Mouse (Mus musculus) mammary gland, adult 2 months (tissue): ENCODE measurements around the gene Hoxa2. TPM values are rescaled to one million over a fixed set of nuclear protein-coding genes. Genes with fewer than 3 reads are reported as not detected.

ENCODE experiments used
- polyA plus RNA-seq: library from polyadenylated mRNA; depleted of rRNA; stranded (reverse); fragments of >200 nt; gene quantifications from 2 replicates; pipeline ENCODE4 v1.2.3, GENCODE M21; 2012; ENCODE audit warnings: low replicate concordance; rRNA removed

Hoxa2 gene
- 1.3 TPM in 2 replicates for polyA plus RNA-seq

DNA sequence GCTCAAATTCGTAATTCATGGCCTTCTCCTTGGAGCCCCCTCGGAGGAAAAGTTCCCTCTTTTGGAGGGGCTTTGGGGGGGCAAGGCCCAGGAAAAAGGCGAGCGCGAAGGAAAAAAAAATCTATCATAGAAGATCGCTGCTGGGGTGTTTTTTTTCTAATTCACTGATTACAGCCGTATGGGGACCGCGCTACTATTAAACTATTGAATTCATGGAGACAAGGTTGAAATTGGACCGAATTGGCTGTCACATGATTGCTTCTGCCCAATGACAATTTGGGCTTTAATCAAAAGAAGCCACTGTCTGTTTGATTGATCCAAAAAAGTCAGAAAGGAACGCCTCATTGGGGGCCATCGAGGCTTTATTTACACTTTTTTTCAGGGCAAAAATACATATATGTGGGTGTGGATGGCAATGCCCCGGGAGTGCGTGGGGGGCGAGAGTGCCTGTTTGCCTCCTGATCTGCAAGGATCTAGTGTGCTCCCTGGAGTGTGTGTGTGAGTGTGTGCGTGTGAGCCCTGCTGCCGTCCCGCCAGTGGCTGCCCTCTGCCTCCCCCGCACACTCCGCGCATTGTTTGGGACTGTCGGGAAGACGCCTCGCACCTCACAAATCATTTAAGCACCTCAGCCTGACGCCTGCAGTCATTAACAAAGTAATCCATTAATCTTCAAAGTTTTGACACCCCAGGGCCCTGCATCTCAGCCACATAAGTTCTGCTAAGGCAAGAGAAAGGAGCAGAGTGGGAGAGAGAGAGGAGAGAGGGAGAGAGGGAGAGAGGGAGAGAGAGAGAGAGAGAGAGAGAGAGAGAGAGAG lies at the start of gene Hoxa2:
Gene Hoxa2 (minus strand): TSS at position 206 of the 815 bp plus-strand sequence.

DNA sequence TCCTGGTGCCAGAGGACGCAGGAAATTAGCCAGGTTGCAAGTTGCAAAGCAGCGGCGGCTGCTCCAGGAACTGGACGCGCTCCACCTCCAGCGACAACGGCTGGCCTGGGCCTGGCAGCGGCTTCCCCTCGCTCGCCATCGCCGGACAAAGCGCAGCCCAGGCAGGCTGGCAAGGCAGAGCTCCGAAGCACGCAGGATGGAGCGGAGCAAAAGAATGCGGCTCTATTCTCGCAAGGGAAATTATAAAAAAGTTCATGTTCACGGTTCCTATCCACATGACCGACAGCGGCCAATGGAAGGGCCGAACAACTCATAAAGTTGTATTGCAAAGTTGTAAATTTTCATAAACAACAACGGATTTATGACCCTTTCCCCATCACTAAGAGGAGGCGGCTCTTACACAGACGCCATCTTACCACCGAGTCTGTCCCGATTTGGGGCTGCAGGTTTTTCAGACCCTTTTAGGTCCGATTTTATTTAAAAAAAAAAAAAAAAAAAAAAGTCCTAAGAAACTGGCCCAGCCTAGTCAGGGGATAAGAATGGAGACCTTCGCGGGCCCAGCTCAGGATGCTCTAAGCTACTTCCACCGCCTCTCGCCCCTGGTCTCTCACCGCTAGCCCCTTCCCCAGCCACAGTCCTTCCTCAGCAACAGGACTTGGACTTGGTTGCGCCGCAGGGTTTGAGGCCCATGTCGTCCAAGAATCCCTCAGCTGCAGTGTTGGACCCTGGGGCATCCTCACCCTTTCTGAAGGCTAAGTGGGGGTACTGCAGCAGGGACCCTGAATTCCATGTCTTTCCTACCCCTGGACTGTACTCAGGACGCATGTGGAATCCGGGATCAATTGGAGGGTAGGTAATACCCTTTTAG lies 48.7 kb upstream of the Hoxa2 start, which contains the start of the genes Hoxa3 and Gm28308:
Gene Hoxa3 (minus strand): TSS at position 218 of the 868 bp plus-strand sequence.
Gene Gm28308 (minus strand): TSS at position 221 of the 868 bp plus-strand sequence.

DNA sequence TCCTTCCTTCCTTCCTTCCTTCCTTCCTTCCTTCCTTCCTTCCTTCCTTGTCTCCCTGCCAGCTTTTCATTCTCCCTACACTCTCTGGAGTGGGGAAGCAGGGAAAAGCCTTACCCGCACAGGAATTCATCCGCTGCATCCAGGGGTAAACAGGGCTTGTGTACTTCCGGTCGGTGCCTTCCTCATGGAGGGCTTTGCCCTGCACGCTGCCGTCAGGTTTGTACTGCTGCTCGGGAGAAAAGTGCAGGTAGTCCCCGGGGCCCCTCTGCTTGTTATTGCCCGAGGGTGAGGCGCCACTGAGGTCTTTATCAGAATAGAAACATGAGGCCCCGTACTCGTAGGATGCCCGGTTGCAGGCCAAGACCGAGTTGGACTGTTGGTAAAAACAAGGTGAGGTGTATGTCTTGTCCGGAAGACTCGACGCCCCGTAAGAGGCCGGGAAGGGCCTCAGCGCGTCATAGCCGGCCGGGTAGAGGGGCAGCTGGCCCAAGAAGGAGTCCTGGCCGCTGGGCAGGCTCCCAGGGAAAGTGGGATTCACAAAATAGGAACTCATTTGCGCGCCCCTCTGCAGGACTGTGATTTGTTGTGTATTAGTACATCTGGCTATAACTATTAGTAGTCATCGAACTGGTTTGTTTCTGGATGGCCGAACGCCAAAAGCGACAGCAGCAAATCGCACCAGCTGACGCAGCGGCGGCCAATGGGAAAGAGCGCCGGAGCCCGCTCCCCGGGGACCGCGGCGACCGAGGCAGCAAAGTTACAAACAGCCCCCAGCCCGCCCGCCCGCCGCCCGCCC lies 43.6 kb upstream of the Hoxa2 start, which contains the start of gene Hoxa6:
Gene Hoxa6 (minus strand): TSS at position 651 of the 796 bp plus-strand sequence.

DNA sequence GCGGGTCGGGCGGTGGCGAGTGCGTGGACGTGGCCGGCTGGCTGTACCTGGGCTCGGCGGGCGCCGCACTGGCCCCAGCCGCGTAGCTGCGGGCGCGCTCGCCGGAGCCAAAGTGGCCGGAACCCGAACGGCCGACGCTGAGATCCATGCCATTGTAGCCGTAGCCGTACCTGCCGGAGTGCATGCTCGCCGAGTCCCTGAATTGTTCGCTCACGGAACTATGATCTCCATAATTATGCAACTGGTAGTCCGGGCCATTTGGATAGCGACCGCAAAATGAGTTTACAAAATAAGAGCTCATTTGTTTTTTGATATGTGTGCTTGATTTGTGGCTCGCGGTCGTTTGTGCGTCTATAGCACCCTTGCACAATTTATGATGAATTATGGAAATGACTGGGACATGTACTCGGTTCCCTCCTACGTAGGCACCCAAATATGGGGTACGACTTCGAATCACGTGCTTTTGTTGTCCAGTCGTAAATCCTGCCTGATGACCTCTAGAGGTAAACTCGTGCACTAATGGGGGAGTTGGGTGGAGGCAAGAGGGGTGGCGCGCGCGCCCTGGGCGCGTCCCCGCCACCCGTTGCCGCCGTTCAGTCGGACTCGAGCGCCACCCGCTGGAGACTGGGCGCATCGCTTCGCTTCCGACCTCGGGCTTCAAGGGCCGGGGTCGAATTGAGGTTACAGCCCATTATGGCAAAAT lies 39.6 kb upstream of the Hoxa2 start, which contains the start of gene Hoxa5:
Gene Hoxa5 (minus strand): TSS at position 538 of the 703 bp plus-strand sequence.

DNA sequence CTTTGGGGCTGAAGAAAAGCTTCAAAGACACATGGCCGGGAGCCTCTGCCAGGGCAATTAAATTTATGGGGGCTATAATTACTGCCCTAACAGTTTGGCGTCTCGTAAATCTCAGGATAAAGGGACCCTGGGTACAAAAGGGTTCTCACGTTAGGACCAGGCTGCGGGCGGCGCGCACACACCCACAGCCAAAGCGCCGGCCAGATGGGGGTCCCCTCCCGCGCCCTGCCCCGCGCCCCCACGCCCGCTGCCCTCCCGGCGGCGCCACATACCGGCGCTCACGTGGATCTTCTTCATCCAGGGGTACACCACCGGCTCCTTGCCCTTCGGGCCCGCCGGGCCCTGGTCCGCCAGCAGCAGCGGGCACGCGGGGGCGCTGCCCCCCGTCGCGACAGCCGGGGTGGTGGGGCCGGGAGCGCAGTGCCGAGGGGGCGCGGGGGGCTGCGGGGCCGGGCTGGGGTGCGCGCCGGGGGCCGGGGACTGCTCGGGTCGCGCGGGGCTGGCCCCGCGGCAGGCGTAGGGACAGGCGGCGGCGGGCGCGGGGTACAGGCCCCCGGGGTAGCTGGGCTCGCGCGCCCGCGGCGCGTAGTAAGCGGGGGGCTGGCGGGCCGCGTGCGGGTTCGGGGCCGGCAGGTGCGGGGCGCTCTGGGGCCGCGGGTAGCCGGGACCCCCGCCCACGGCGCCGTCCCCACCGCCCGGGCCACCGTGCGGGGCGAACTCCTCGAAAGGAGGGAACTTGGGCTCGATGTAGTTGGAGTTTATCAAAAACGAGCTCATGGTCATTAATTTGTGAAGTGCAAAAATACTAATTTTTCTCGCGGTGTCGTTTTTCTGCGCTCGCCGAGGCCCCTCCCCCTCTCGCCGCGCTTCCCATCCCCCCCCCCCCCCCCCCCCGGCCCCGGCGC lies 26.5 kb upstream of the Hoxa2 start, which contains the start of gene Hoxa4:
Gene Hoxa4 (minus strand): TSS at position 848 of the 905 bp plus-strand sequence.

DNA sequence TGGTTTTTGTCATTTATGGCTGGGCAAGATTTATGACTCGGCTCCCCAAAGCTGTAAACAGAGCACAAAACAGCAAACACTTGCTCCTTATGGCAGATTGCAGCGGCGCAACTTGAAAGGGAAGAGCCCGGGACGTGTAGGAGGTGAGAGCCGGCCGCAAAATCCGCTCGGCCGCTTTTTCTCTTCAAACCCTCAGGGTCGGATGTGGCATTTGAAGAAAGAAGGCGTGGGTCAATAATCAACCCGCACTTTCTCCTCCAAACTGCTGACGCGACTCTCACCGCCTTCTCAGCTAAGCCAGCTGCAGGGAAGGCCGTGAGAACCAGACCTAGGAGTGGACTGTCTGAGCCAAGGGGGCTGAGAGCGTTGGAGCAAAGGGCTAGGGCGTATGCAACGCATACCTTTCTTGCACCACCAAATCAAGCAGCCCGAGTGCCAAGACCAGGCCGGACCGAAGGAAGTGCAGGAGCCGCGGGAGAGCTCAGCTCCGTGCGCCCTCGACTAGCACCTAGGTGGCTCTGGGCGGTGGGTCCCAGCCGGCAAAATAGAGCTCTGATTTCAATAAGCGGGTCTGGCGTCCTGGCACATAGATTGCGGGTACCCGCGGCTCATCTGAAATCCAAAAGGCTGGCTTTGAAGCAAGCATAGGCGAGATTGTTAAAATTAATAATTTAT lies 12.6 kb upstream of the Hoxa2 start, which contains the start of gene 5730596B20Rik:
Gene 5730596B20Rik (plus strand): TSS at position 438 of the 675 bp plus-strand sequence.

DNA sequence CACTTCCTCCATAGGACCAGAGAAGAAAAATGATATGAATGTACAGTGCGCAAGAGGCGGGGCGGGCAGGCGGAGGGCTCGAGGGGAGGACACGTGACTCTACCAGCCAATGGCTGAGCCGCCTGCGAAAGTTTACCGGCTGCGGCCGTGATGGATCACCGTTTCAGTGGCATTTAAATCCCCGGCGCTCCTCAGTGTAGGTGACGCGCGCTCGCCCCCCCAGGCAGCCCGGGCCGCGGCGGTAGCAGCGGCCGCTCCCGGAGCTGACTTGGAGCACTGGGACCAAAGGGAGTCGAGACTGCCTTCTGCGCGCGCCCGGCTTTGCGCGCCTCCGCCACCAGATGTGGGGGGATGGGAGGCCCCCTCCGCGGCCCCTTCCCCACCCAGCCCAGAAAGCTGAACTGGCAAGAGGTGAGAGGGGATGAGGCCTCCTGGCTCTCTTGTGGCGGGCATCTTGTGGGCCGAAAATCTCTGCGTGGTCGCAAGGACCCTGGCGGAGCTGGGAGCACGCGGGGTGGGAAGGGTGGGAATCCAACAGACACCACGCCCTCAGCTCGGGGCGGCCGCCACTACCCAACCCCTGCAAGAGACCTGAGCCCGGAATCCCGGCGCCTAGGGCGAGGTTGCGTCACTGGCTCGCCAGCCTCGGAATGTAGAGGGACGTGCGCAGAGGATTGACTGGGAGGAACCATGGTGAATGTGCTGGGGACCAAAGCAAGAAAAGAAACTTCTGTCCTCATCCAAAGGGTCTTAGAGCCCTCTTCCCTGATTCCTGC lies 6.2 kb downstream of the Hoxa2 start, which contains the start of gene Hoxa1:
Gene Hoxa1 (minus strand): TSS at position 42 of the 776 bp plus-strand sequence.

Other genes starting within 250 kb of the Hoxa2 start
- 6.7 and 16.1 TPM in 2 replicates for gene Skap2, start 152.3 kb downstream of the Hoxa2 start, polyA plus RNA-seq
- gene Hoxa1, start 6.5 kb downstream of the Hoxa2 start, polyA plus RNA-seq = 1.6 and 2.6 TPM in 2 replicates
- gene 5730596B20Rik, start 12.7 kb upstream of the Hoxa2 start, polyA plus RNA-seq = 0.03 TPM in 1 of 2 replicates, not detected in the other
- 1.9 and 3.3 TPM in 2 replicates for gene Hoxa4, start 26.9 kb upstream of the Hoxa2 start, polyA plus RNA-seq
- 3.1 and 6.1 TPM in 2 replicates for gene Hoxa5, start 39.8 kb upstream of the Hoxa2 start, polyA plus RNA-seq
- gene Hoxa6, start 43.9 kb upstream of the Hoxa2 start, polyA plus RNA-seq = 2.0 and 2.7 TPM in 2 replicates
- gene Hoxa3, start 48.5 kb upstream of the Hoxa2 start, polyA plus RNA-seq = 3.6 and 7.8 TPM in 2 replicates
- 1.4 and 3.1 TPM in 2 replicates for gene Gm28308, start 48.5 kb upstream of the Hoxa2 start, polyA plus RNA-seq
- gene Hoxa7, start 57.0 kb upstream of the Hoxa2 start, polyA plus RNA-seq = 14.6 and 16.5 TPM in 2 replicates
- gene Hoxa9, start 66.3 kb upstream of the Hoxa2 start, polyA plus RNA-seq = 9.8 and 43.7 TPM in 2 replicates
- 3.2 and 5.4 TPM in 2 replicates for gene Hoxa10, start 76.0 kb upstream of the Hoxa2 start, polyA plus RNA-seq
- gene Hoxa11, start 81.0 kb upstream of the Hoxa2 start, polyA plus RNA-seq = not detected in 2 replicates
- gene Hoxa13, start 96.0 kb upstream of the Hoxa2 start, polyA plus RNA-seq = not detected in 2 replicates
- not detected in 2 replicates for gene Evx1, start 148.7 kb upstream of the Hoxa2 start, polyA plus RNA-seq